Mouse (Mus musculus) bone marrow macrophage, adult 2 months (primary cell): ENCODE measurements around the gene Col12a1. TPM values are rescaled to one million over a fixed set of nuclear protein-coding genes. Genes with fewer than 3 reads are reported as not detected.
A peak's percentile ranks its signal among the peaks of the same experiment; 100 is the strongest.
"Not testable (repeated sequence)": the region's sequence is repeated elsewhere in the genome, so short reads cannot be mapped to it uniquely, and the experiment has no call there.

Experiments
- H3K27ac ChIP-seq: 2 replicates; pipeline ENCODE4 v1.5.1; 2012; ENCODE audit warnings: low read depth, low read length; ENCODE audit not compliant: insufficient read depth
- H3K4me1 ChIP-seq: 2 replicates; pipeline ENCODE4 v1.6.1; 2012; ENCODE audit warnings: low read length; ENCODE audit not compliant: control insufficient read depth, insufficient read depth
- H3K4me3 ChIP-seq: 2 replicates; pipeline ENCODE4 v1.5.1; 2012; ENCODE audit warnings: mild to moderate bottlenecking, low read length, moderate library complexity; ENCODE audit not compliant: insufficient read depth
- CTCF ChIP-seq: IDR thresholded peaks from 2 replicates; pipeline ENCODE4 v1.5.1; 2012; ENCODE audit warnings: low read depth, mild to moderate bottlenecking, low read length, moderate library complexity
- POLR2A ChIP-seq: IDR thresholded peaks from 2 replicates; pipeline ENCODE4 v1.6.1; 2012; ENCODE audit warnings: mild to moderate bottlenecking, low read depth, low read length, borderline replicate concordance
- polyA plus RNA-seq: library from polyadenylated mRNA; stranded (reverse); fragments of >200 nt; gene quantifications from 2 replicates; pipeline ENCODE4 v1.2.4, GENCODE M21; 2012; ENCODE audit not compliant: missing spikeins, insufficient read depth, insufficient read length

Col12a1 gene
- polyA plus RNA-seq, 1 experiment, result 1.8 TPM

DNA sequence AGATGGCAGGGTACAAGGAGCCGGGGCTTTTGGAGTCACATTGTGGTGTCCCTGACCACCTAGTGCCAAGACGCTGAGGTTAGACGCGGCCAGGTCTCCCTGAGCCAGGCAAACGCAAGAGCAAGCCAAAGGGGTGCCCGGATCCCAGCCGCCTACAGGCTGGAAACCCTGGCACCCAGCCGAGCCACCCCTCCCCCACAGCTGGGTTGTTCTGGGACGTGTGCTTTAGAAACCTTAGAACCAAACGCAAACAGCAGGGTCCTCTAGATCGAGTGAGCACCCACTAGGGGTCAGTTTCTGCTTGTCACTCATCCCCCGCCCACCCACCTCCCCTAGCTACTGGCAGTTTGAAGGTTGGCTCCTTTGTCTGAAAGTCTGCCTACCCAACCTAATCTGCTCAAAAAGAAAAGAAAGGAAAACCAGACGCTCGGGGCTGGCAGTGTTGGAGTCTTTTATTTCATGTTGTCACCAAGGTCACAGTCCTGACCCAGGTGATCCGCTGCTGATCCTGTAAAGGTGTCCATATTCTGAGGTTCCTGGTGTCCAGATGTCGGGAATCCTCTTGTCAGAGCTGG lies 4.1 kb downstream of the Col12a1 start:
- Histone ChIP-seq H3K4me1 (0 out of 2 replicates have a peak, but pooled peaks cover 2% of the 10 kb centered on the region), H3K27ac (no peak overlapping the region), H3K4me3 (peak overlapping the region; percentile 20)
- TF ChIP-seq POLR2A (no peak), CTCF (no peak)

DNA sequence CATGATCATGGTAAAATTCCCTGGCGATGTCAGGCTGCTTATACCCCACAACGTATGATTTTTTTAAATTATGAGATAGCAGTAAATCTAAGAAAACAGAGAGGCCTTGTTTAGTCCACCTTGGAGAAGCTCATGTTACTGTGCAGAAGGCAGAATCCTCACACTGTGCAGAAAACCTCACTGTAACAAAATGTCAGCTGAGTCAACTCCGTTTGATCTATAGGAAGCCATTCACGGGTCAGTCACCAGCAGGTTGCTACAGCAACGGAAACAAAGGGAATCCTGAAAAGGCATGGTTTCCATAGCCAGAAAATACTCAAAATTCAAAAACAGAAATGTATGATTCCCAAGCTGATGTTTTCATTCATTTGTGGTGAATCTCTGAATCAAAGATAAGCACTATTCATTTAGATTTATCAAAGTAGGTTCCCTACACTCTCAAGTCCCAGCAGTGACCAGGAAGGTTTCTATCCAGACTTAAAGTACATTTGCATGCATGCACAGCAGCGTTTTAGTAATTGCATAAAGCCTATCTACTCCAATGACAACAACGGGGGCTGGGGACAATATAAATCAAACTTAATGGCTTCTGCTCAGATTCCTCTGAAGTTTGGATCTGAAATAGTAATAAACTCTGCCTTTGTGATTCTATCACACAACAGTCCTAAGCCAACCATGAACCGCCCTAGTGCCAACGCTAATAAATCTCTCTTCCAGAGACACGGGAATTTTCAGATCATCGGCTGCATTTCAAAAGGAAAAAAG lies 28.7 kb downstream of the Col12a1 start:
- Histone ChIP-seq H3K4me3 (no peak overlapping the region), H3K4me1 (no peaks in the 10 kb centered on the region), H3K27ac (no peak overlapping the region)
- TF ChIP-seq POLR2A (no peak), CTCF (no peak)

DNA sequence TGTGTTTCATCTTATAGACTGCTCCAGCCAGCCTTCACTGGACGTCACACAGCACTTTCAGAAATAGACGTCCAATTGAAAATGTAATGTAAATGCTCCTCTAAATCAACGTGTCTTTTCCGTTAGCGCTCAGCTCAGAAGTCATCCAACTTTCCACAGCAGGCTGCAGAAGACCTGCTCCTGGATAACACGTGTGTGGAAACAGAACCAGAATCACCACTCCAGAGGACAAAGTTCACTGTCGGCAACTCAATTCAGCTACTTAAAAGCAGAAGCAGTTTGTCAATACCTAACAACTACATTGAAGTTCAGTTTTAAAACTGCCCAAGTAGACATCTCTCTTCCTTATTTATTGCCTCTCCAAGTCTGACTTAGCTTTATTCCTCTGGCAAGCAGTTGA lies 29.3 kb downstream of the Col12a1 start:
- Histone ChIP-seq H3K4me3 (no peak overlapping the region), H3K4me1 (no peaks in the 10 kb centered on the region), H3K27ac (no peak overlapping the region)
- TF ChIP-seq CTCF (no peak), POLR2A (no peak)

DNA sequence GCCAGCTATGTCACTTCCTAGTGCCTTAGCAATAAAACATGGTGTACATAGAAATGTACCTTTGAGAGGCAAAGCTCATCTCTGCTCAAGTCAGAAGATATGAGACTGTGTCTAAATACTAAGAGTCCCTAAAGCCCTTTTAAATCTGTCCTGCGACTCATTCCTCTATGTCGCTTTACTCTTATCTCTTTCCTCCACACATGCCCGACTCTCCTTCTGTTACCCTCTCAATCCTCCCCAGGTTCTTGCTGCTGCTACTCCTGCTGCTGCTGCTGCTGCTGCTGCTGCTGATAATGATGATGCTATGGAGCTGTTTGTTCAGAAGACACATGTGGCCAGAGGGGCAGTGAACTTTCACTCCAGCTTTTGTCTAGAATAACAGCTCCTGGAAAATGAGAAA lies 31.4 kb downstream of the Col12a1 start:
- TF ChIP-seq POLR2A (no peak), CTCF (no peak)
- H3K4me1 ChIP-seq, result no peaks in the 10 kb centered on the region
- H3K4me3 ChIP-seq, result no peak overlapping the region
- no peak overlapping the region for H3K27ac ChIP-seq

DNA sequence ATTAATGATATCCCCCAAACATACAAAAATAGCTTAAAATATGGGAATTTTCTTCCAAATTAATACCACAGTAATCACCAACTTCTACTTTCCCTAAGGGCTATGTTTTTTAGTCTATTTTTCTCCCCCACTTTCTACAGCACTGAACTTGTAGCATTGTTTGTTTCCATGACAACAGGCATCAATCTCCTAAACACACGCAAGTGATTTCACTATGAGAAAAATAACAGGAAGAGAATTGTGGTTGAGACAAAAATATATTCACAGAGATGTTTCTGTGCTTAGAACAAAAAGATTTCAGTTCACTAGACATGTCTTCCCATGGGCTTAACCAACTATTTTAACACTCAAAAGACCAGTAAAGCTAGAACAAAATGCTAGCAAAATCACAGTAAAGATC lies 32.6 kb downstream of the Col12a1 start:
- Histone ChIP-seq H3K27ac (no peak overlapping the region), H3K4me1 (no peaks in the 10 kb centered on the region), H3K4me3 (no peak overlapping the region)
- TF ChIP-seq POLR2A, result no peak
- no peak for TF ChIP-seq CTCF

DNA sequence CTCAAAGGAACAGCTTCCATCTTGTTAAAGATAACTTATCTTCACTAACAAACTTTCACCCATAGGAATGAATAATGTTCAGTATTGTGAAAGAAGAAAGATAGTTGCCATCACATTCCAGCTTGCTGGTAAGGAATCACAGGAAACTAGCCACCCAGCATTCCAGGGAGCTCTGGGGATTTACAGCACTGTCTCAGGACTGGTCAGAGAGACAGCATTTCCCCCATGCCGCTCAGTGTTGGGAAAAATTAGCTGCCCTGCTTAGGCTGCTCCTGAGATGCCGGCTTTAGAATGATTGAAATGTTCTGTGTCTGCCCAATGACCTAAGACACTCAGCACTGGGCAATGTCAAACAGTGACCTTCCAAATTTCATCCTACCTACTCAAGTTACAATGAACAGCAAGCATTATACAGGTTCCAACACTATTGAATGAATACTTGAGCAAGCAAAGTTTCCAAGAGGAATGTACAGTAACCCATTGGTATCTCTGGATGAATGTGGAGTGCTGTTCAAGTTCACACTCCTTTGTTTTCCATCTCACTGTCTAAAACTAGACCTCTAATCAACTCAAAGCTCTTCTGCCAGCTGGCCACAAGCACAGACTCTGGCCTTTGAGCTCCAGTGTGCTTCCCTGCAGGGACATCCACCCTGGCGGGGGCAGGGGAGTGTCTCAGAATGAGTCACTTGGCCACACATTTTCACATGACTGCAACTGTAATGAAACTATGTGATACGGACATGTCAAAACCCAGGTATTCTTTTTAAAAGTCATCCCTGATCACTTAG lies 38.0 kb downstream of the Col12a1 start:
- Histone ChIP-seq H3K4me1 (no peaks in the 10 kb centered on the region), H3K27ac (no peak overlapping the region), H3K4me3 (no peak overlapping the region)
- TF ChIP-seq POLR2A (no peak), CTCF (no peak)

DNA sequence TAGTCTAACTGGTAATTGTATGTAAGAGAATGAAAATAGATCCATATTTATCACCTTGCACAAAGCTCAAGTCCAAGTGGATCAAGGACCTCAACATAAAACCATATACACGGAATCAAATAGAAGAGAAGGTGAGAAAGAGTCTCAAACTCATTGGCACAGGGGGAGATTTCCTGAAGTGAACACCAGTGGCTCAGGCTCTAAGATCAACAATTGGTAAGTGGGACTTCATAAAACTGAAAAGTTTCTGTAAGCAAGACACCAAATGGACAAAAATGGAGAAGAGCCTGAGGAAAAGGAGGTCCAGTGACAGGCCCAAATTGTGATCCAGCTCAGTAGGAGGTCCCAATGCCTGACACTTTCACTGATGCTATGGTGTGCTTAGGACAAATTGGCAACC lies 49.8 kb downstream of the Col12a1 start:
- not testable (repeated sequence) for H3K4me1 ChIP-seq, H3K27ac ChIP-seq, H3K4me3 ChIP-seq

DNA sequence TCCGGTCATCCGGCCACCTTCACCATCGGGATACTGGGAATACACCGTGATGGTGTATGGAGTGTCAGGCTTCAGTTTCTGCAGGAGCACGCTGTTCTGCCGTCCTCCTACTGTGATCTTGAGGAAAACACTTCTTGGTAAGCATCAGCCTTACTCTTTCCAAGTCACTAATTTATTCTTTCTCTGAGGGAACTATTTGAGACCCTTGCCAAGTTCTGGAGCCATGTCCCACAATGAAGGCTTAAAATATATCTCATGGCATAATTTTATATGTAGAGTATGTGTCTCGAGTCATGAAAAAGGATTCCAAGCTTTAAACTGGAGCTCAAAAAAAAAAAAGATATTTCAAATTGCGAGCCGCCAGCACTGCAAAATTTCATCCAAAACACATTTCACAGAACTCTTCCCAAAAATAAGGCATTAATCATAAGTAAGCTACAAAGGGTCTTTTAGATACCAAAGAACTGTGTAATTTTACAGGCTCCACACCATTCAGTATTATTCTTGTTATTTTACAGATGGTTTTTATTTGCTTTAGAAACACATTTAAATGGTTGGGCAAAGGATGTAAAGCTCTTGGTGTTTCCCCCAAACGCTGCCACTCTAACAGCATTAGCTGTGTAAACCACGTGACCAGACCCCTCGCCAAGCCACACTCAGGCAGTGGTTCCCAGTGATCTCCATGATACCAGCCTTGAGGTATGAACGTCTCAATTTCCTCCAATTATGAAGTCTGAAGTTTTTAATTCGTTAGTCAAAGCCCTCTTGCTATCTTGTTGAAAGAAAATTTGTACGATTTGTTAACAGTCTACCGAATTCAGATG lies 65.1 kb downstream of the Col12a1 start:
- Histone ChIP-seq H3K27ac (no peak overlapping the region), H3K4me1 (no peaks in the 10 kb centered on the region), H3K4me3 (no peak overlapping the region)
- no peak for TF ChIP-seq POLR2A
- TF ChIP-seq CTCF, result no peak

DNA sequence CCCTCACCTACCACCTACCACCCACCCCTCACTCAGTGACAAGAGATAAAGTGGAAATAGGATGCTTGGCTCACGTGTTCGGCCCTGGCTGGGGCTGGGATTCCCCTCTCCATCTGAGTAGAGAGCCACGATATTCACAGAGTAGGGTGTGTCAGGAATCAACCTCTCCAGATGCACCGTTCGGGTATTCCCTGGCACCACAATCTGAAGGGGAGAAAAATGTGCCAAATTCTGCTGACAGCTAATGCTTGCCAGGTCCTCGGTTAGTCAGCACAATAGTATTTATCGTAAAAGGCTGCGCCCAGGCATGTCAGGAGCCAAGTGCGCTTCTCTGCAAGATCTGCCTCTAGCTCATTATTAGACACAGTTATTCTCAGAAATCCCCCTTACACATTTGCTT lies 70.0 kb downstream of the Col12a1 start:
- H3K4me3 ChIP-seq, result no peak overlapping the region
- TF ChIP-seq POLR2A, result no peak
- no peak for TF ChIP-seq CTCF
- no peak overlapping the region for H3K27ac ChIP-seq
- no peaks in the 10 kb centered on the region for H3K4me1 ChIP-seq
